Mouse (Mus musculus) MEL (cell line): ENCODE measurements around the gene Atp8b4. TPM values are rescaled to one million over a fixed set of nuclear protein-coding genes. Genes with fewer than 3 reads are reported as not detected.

Experiments used
- DNase-seq: peaks from one replicate; pipeline ENCODE4 v3.0.0; 2011; ENCODE audit warnings: low read depth, low spot score
- H3K27ac ChIP-seq: 2 replicates; pipeline ENCODE4 v1.5.1; 2012; ENCODE audit warnings: low read depth, mild to moderate bottlenecking, control low read depth, low read length, moderate library complexity; ENCODE audit not compliant: control insufficient read depth
- H3K27me3 ChIP-seq, 2 experiments: fragments of 150-350 bp in 1 of 2; sonication (generic) in 1 of 2; 2 replicates each; pipeline ENCODE4 v1.6.1; 2012; ENCODE audit warnings: low read length in 2 of 2, mild to moderate bottlenecking in 2 of 2, improper control_type of control experiment in 1 of 2, moderate library complexity in 1 of 2; ENCODE audit not compliant: insufficient read depth in 2 of 2, control insufficient read depth in 1 of 2
- H3K36me3 ChIP-seq, 2 experiments: 2 replicates each; pipeline ENCODE4 v1.6.1; 2012 to 2014; ENCODE audit warnings: low read length in 2 of 2, improper control_type of control experiment in 1 of 2, inconsistent platforms in 1 of 2, mild to moderate bottlenecking in 1 of 2; ENCODE audit not compliant: insufficient read depth in 2 of 2, control insufficient read depth in 1 of 2
- H3K4me1 ChIP-seq, 2 experiments: fragments of 150-350 bp in 1 of 2; sonication (generic) in 1 of 2; 2 replicates each; pipeline ENCODE4 v1.6.1; 2012; ENCODE audit warnings: low read length in 2 of 2, improper control_type of control experiment in 1 of 2, mild to moderate bottlenecking in 1 of 2; ENCODE audit not compliant: insufficient read depth in 2 of 2, control insufficient read depth in 1 of 2
- H3K4me3 ChIP-seq, 2 experiments: fragments of 150-350 bp in 1 of 2; sonication (generic) in 1 of 2; 2 replicates each; pipeline ENCODE4 v1.5.1; 2012; ENCODE audit warnings: low read depth in 2 of 2, low read length in 2 of 2, mild to moderate bottlenecking in 2 of 2, moderate library complexity in 2 of 2, control low read depth in 1 of 2, improper control_type of control experiment in 1 of 2; ENCODE audit not compliant: control insufficient read depth in 1 of 2, insufficient read depth in 1 of 2
- H3K79me2 ChIP-seq: 2 replicates; pipeline ENCODE4 v1.6.1; 2012; ENCODE audit warnings: mild to moderate bottlenecking, low read length, moderate library complexity; ENCODE audit not compliant: control insufficient read depth, poor library complexity, insufficient read depth
- H3K9ac ChIP-seq: 2 replicates; pipeline ENCODE4 v1.6.1; 2012; ENCODE audit warnings: low read depth, mild to moderate bottlenecking, control low read depth, low read length, moderate library complexity; ENCODE audit not compliant: control insufficient read depth, poor library complexity, severe bottlenecking
- H3K9me3 ChIP-seq: fragments of 150-350 bp; sonication (generic); replicated peaks from 2 replicates; pipeline ENCODE4 v1.6.1; 2012; ENCODE audit warnings: mild to moderate bottlenecking, low read length, improper control_type of control experiment, moderate library complexity; ENCODE audit not compliant: insufficient read depth
- CHD1 ChIP-seq: IDR thresholded peaks from 2 replicates; pipeline ENCODE4 v1.6.1; 2012; ENCODE audit warnings: low read depth, mild to moderate bottlenecking, inconsistent platforms, low read length, improper control_type of control experiment
- CTCF ChIP-seq, 3 experiments: IDR thresholded peaks in 2 of 3; conservative IDR thresholded peaks in 1 of 3; 2 replicates each; pipeline ENCODE4 v1.5.1; 2011 to 2012; ENCODE audit warnings: low read length in 3 of 3, low read depth in 2 of 3, mild to moderate bottlenecking in 2 of 3, improper control_type of control experiment in 1 of 3, inconsistent platforms in 1 of 3, mixed read lengths in 1 of 3, moderate library complexity in 1 of 3; ENCODE audit not compliant: control insufficient read depth in 1 of 3, insufficient read depth in 1 of 3, poor library complexity in 1 of 3, severe bottlenecking in 1 of 3
- EP300 ChIP-seq, 2 experiments: IDR thresholded peaks; 2 replicates each; pipeline ENCODE4 v1.6.1; 2011; ENCODE audit warnings: improper control_type of control experiment in 2 of 2, low read length in 2 of 2, low read depth in 1 of 2, mild to moderate bottlenecking in 1 of 2
- MXI1 ChIP-seq: IDR thresholded peaks from 2 replicates; pipeline ENCODE4 v1.6.1; 2011; ENCODE audit warnings: mild to moderate bottlenecking, low read depth, low read length, improper control_type of control experiment
- MYC ChIP-seq: IDR thresholded peaks from 2 replicates; pipeline ENCODE4 v1.6.1; 2011; ENCODE audit warnings: low read depth, mild to moderate bottlenecking, low read length, improper control_type of control experiment, moderate library complexity
- RAD21 ChIP-seq: IDR thresholded peaks from 2 replicates; pipeline ENCODE4 v1.6.1; 2011; ENCODE audit warnings: mild to moderate bottlenecking, low read depth, low read length, improper control_type of control experiment
- SMC3 ChIP-seq: IDR thresholded peaks from 2 replicates; pipeline ENCODE4 v1.6.1; 2011; ENCODE audit warnings: low read depth, low read length, improper control_type of control experiment
- UBTF ChIP-seq: IDR thresholded peaks from 2 replicates; pipeline ENCODE4 v1.6.1; 2012; ENCODE audit warnings: low read depth, mild to moderate bottlenecking, inconsistent platforms, low read length, improper control_type of control experiment, moderate library complexity, borderline replicate concordance; ENCODE audit not compliant: insufficient read depth
- ZC3H11A ChIP-seq: IDR thresholded peaks from 2 replicates; pipeline ENCODE4 v1.6.1; 2012; ENCODE audit warnings: low read depth, mild to moderate bottlenecking, inconsistent platforms, low read length, improper control_type of control experiment
- ZKSCAN1 ChIP-seq: IDR thresholded peaks from 2 replicates; pipeline ENCODE4 v1.6.1; 2012; ENCODE audit warnings: low read depth, mild to moderate bottlenecking, inconsistent platforms, low read length, improper control_type of control experiment, moderate library complexity
- polyA plus RNA-seq, 2 experiments: library from polyadenylated mRNA; stranded (reverse) in 1 of 2; unstranded in 1 of 2; fragments of >175 nt in 1 of 2; fragments of >200 nt in 1 of 2; gene quantifications; 2 replicates each; pipeline versions ENCODE4 v1.2.1 to v1.2.4; 2012; ENCODE audit warnings: low replicate concordance in 2 of 2, low read depth in 1 of 2; ENCODE audit not compliant: insufficient read length in 2 of 2, insufficient read depth in 1 of 2, missing spikeins in 1 of 2
- total RNA-seq: library from RNA; depleted of rRNA; stranded (reverse); fragments of 300-350 nt; gene quantifications from 2 replicates; pipeline ENCODE4 v1.2.3, GENCODE M21; 2012

The Atp8b4 gene
- total and polyA plus RNA-seq, 3 experiments: not detected

GRCm38 (mm10) chr2:126363745-126364725 is 136.4 kb downstream of the Atp8b4 start:
- Histone ChIP-seq H3K27me3 (no peaks in the 10 kb centered on the region; a peak in 3 of 4 replicates), H3K4me3 (peak overlapping the region in 1 of 2 experiments; percentile 27; a peak in 2 of 4 replicates), H3K79me2 (no peaks in the 10 kb centered on the region), H3K9me3 (no peaks in the 10 kb centered on the region), H3K27ac (peak overlapping the region; percentile 41), H3K36me3 (peaks cover 0 to 3% of the 10 kb centered on the region in 2 experiments; a peak in 1 of 4 replicates), H3K4me1 (no peaks in the 10 kb centered on the region), H3K9ac (no peak overlapping the region)
- peak; percentile 41 for DNase-seq
- TF ChIP-seq UBTF (no peak), MXI1 (no peak), ZKSCAN1 (no peak), RAD21 (no peak), EP300 (IDR thresholded peaks at IDR 0.05; ENCODE audit: low read depth in 1 of 2, low read length in 2 of 2) (peak in 1 of 2 experiments; percentile 29; a peak in 1 of 4 replicates)

DNA sequence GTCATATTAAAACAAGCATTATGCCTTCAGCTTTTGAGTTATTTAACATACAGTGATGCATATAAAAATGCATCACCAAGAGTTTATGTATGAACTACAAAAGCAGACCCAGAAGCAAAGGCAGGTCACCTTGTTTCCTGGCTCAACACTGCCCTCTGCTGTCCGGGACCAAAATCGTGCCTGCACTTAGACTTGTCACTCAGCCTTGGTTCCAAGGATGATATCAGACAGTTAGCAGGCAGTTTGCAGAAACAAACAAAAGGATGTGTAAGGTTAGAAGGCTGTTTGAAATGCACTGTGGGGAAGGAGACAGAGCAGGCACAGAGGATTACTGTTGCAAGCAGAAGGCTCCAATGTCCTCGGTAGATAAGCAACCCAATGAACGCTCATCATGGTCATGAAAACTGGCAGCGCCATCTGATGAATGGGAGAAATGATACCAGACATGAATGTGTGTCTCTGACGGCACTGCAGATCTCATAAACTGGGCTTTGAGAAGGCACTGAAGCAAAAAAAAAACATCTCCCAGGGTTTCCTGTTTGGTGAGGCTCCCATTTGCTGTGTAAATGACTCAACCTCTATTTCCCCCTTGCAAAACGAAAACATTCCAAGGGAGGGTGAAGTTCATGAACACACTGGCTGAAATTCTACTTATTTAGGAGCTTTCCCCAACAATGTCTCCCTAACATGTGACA is 137.3 kb downstream of the Atp8b4 start:
- no peaks in the 10 kb centered on the region for H3K79me2 ChIP-seq
- H3K9me3 ChIP-seq: no peaks in the 10 kb centered on the region
- H3K4me1 ChIP-seq: no peaks in the 10 kb centered on the region
- peak overlapping the region; percentile 41 for H3K27ac ChIP-seq
- no peak overlapping the region for H3K9ac ChIP-seq
- peak; percentile 93 for TF ChIP-seq RAD21
- TF ChIP-seq MYC: 0 out of 2 replicates have a peak, but pooled peaks have one; percentile 14
- no peak for TF ChIP-seq CHD1
- peak; percentile 77 for TF ChIP-seq ZC3H11A
- TF ChIP-seq CTCF (IDR thresholded peaks at IDR 0.05 in 2 of 3, conservative IDR thresholded peaks at IDR 0.05 in 1 of 3; ENCODE audit: control insufficient read depth in 1 of 3, insufficient read depth in 1 of 3, low read depth in 2 of 3, low read length in 3 of 3, poor library complexity in 1 of 3, severe bottlenecking in 1 of 3): peak; percentile 87 to 94 (median 89)
- TF ChIP-seq SMC3: peak; percentile 93
- peak; percentile 87 for DNase-seq
- H3K4me3 ChIP-seq: peak overlapping the region in 1 of 2 experiments; percentile 27; a peak in 3 of 4 replicates
- no peaks in the 10 kb centered on the region; a peak in 3 of 4 replicates for H3K27me3 ChIP-seq
- H3K36me3 ChIP-seq: peaks cover 0 to 3% of the 10 kb centered on the region in 2 experiments; a peak in 1 of 4 replicates
